In genomic region chr11:60264651-60265050, GRCm38 (mm10) we compare ENCODE assay signal across 16 mouse cellular contexts. TPM values are rescaled to one million over a fixed set of nuclear protein-coding genes. Genes with fewer than 3 reads are reported as not detected.
DNase-seq lines count a peak whose midpoint lies in the region; ATAC-seq and TF ChIP-seq lines count a peak whose summit lies in the region.
"Had no signal": no experiment of that assay in that cellular context is flagged by ENCODE, and none has a peak within 500 bp of the region (broad histone marks: within the 10 kb centered on the region; RNA-seq: fewer than 3 reads in every experiment).

No protein-coding gene starts in this region.

- no peak for ATAC-seq in midbrain, embryonic 16.5 days
- ATAC-seq in forebrain, embryonic 14.5 days, result peak; percentile 73
- no peak for ATAC-seq in lung, postnatal 0 days
- ATAC-seq: Patski had no signal

- H3K9me3 ChIP-seq in midbrain, embryonic 10.5 days (replicated peaks), result no peaks in the 10 kb centered on the region
- no peaks in the 10 kb centered on the region for H3K9me3 ChIP-seq in midbrain, embryonic 16.5 days (replicated peaks; ENCODE audit: control insufficient read depth, low read length, poor library complexity, severe bottlenecking)
- H3K9me3 ChIP-seq in forebrain, embryonic 14.5 days (replicated peaks; ENCODE audit: control insufficient read depth, low read length), result no peaks in the 10 kb centered on the region
- no peaks in the 10 kb centered on the region for H3K9me3 ChIP-seq in lung, postnatal 0 days (ENCODE audit: low read length)
- H3K9me3 ChIP-seq: embryonic facial prominence, embryonic 12.5 days; limb, embryonic 10.5 days; liver, embryonic 15.5 days had no signal

- H3K4me3 ChIP-seq in midbrain, embryonic 10.5 days, result no peak overlapping the region
- H3K4me3 ChIP-seq in midbrain, embryonic 16.5 days (ENCODE audit: low read depth, low read length), result no peak overlapping the region
- H3K4me3 ChIP-seq in forebrain, embryonic 14.5 days (ENCODE audit: low read depth, low read length), result no peak overlapping the region
- no peak overlapping the region for H3K4me3 ChIP-seq in lung, postnatal 0 days (ENCODE audit: low read depth, low read length)
- H3K4me3 ChIP-seq: embryonic facial prominence, embryonic 12.5 days; limb, embryonic 10.5 days; liver, embryonic 15.5 days had no signal

- 0 out of 2 replicates have a peak overlapping the region, but pooled peaks have one; percentile 9 for H3K27ac ChIP-seq in midbrain, embryonic 10.5 days (replicated peaks)
- no peak overlapping the region for H3K27ac ChIP-seq in midbrain, embryonic 16.5 days (ENCODE audit: low read length)
- H3K27ac ChIP-seq in forebrain, embryonic 14.5 days (ENCODE audit: low read depth, low read length), result no peak overlapping the region
- H3K27ac ChIP-seq in lung, postnatal 0 days (ENCODE audit: low read length), result no peak overlapping the region
- H3K27ac ChIP-seq: embryonic facial prominence, embryonic 12.5 days; limb, embryonic 10.5 days; liver, embryonic 15.5 days; stomach, postnatal 0 days had no signal

- no peak overlapping the region for H3K9ac ChIP-seq in midbrain, embryonic 16.5 days (ENCODE audit: low read depth, low read length)
- no peak overlapping the region for H3K9ac ChIP-seq in forebrain, embryonic 14.5 days (ENCODE audit: low read length)
- no peak overlapping the region for H3K9ac ChIP-seq in lung, postnatal 0 days (replicated peaks; ENCODE audit: low read depth)
- H3K9ac ChIP-seq: embryonic facial prominence, embryonic 12.5 days; liver, embryonic 15.5 days had no signal

- no peak overlapping the region for H3K4me2 ChIP-seq in midbrain, embryonic 16.5 days (ENCODE audit: low read length)
- H3K4me2 ChIP-seq in forebrain, embryonic 14.5 days (ENCODE audit: low read length), result no peak overlapping the region
- H3K4me2 ChIP-seq in lung, postnatal 0 days (replicated peaks; ENCODE audit: low read depth, low read length), result no peak overlapping the region
- H3K4me2 ChIP-seq: embryonic facial prominence, embryonic 12.5 days; liver, embryonic 15.5 days had no signal

- WGBS in midbrain, embryonic 10.5 days, result 86% methylated on average over 1 of the region's 1 CpGs
- 50% methylated on average over 1 of the region's 1 CpGs for WGBS in midbrain, embryonic 16.5 days
- 56% methylated on average over 1 of the region's 1 CpGs for WGBS in forebrain, embryonic 14.5 days
- WGBS in lung, postnatal 0 days, result 84% methylated on average over 1 of the region's 1 CpGs

- H3K27me3 ChIP-seq in midbrain, embryonic 10.5 days (ENCODE audit: low read depth, poor library complexity, severe bottlenecking), result no peaks in the 10 kb centered on the region
- no peaks in the 10 kb centered on the region for H3K27me3 ChIP-seq in midbrain, embryonic 16.5 days (ENCODE audit: control insufficient read depth, insufficient read depth, low read depth, low read length)
- no peaks in the 10 kb centered on the region for H3K27me3 ChIP-seq in forebrain, embryonic 14.5 days (replicated peaks; ENCODE audit: control insufficient read depth, insufficient read depth, low read length)
- H3K27me3 ChIP-seq in lung, postnatal 0 days (replicated peaks; ENCODE audit: insufficient read depth, low read length), result no peaks in the 10 kb centered on the region
- H3K27me3 ChIP-seq: embryonic facial prominence, embryonic 12.5 days; liver, embryonic 15.5 days; Patski had no signal

- peaks cover 7% of the 10 kb centered on the region; the same call in 1 of the 2 replicates for H3K4me1 ChIP-seq in midbrain, embryonic 10.5 days
- peaks cover 9% of the 10 kb centered on the region for H3K4me1 ChIP-seq in midbrain, embryonic 16.5 days (ENCODE audit: control insufficient read depth, insufficient read depth, low read length)
- H3K4me1 ChIP-seq in forebrain, embryonic 14.5 days (ENCODE audit: control insufficient read depth, insufficient read depth, low read length), result peaks cover 10% of the 10 kb centered on the region; the same call in 1 of the 2 replicates
- H3K4me1 ChIP-seq in lung, postnatal 0 days (ENCODE audit: insufficient read depth, low read depth, low read length), result 0 out of 2 replicates have a peak, but pooled peaks cover 2% of the 10 kb centered on the region
- H3K4me1 ChIP-seq: embryonic facial prominence, embryonic 12.5 days had no signal

- DNase-seq in midbrain, embryonic 10.5 days (ENCODE audit: low spot score), result no peak
- peak; percentile 96 for DNase-seq in cerebellum, adult 9-10 months
- DNase-seq in forebrain, embryonic 14.5 days (ENCODE audit: low spot score), result peak; percentile 61
- peak; percentile 36 for DNase-seq in retina, postnatal 7 days (ENCODE audit: low read depth, low spot score)
- no peak for DNase-seq in lung, postnatal 0 days (ENCODE audit: low spot score)
- DNase-seq in embryo, embryonic 10.5 days (ENCODE audit: low spot score), result no peak
- DNase-seq: heart, adult 11 months; kidney, adult 18-20 months; lung, postnatal 4 days; spleen, adult 18-20 months had no signal

- H3K36me3 ChIP-seq in midbrain, embryonic 10.5 days, result no peaks in the 10 kb centered on the region
- H3K36me3 ChIP-seq in midbrain, embryonic 16.5 days (ENCODE audit: control insufficient read depth, insufficient read depth, low read length), result peaks cover 6% of the 10 kb centered on the region
- 0 out of 2 replicates have a peak, but pooled peaks cover 1% of the 10 kb centered on the region for H3K36me3 ChIP-seq in forebrain, embryonic 14.5 days (ENCODE audit: control insufficient read depth, insufficient read depth, low read length)
- peaks cover 4% of the 10 kb centered on the region for H3K36me3 ChIP-seq in lung, postnatal 0 days (ENCODE audit: insufficient read depth, low read length)
- H3K36me3 ChIP-seq: embryonic facial prominence, embryonic 12.5 days; limb, embryonic 10.5 days; liver, embryonic 15.5 days had no signal

- TF ChIP-seq EP300 in lung, postnatal 0 days (IDR thresholded peaks at IDR 0.05), result no peak

- TF ChIP-seq CTCF in lung, postnatal 0 days (IDR thresholded peaks at IDR 0.05), result no peak

RNA-seq across cellular contexts. Expression of gene Srebf1, which starts 42.3 kb away (rescaled TPM):
- 47.0 and 51.0 TPM in 2 replicates for polyA plus RNA-seq in midbrain, embryonic 10.5 days (2016; fragmentation: Nextera tagmentation; extraction: Ambion mirVana)
- polyA plus RNA-seq in midbrain, embryonic 16.5 days (2015; fragmentation: Nextera tagmentation; extraction: Ambion mirVana), result 31.9 and 34.1 TPM in 2 replicates
- 42.6 and 44.3 TPM in 2 replicates for polyA plus RNA-seq in forebrain, embryonic 14.5 days (2014; fragmentation: Nextera tagmentation; extraction: Ambion mirVana)
- 61.7 and 70.1 TPM in 2 replicates for polyA plus RNA-seq in lung, postnatal 0 days (2015; fragmentation: Nextera tagmentation; extraction: Ambion mirVana)

Comparison
In these comparisons a context has a peak if more than half of its experiments do, and no peak if none do; other contexts are left out.
1. DNase-seq: peak in cerebellum, adult 9-10 months (single experiment), forebrain, embryonic 14.5 days (single experiment) and retina, postnatal 7 days (single experiment); none in midbrain, embryonic 10.5 days (single experiment), lung, postnatal 0 days (single experiment) and embryo, embryonic 10.5 days (single experiment).